Mouse (Mus musculus): Measurements from ENCODE around the gene Hs3st2. TPM values are rescaled to one million over a fixed set of nuclear protein-coding genes. Genes with fewer than 3 reads are reported as not detected.

Hs3st2 gene
- polyA plus RNA-seq (2014; fragmentation: Illumina TruSeq; extraction: RNeasy Lipid Tissue Mini Kit (QIAGEN cat#74804)): not detected

DNA sequence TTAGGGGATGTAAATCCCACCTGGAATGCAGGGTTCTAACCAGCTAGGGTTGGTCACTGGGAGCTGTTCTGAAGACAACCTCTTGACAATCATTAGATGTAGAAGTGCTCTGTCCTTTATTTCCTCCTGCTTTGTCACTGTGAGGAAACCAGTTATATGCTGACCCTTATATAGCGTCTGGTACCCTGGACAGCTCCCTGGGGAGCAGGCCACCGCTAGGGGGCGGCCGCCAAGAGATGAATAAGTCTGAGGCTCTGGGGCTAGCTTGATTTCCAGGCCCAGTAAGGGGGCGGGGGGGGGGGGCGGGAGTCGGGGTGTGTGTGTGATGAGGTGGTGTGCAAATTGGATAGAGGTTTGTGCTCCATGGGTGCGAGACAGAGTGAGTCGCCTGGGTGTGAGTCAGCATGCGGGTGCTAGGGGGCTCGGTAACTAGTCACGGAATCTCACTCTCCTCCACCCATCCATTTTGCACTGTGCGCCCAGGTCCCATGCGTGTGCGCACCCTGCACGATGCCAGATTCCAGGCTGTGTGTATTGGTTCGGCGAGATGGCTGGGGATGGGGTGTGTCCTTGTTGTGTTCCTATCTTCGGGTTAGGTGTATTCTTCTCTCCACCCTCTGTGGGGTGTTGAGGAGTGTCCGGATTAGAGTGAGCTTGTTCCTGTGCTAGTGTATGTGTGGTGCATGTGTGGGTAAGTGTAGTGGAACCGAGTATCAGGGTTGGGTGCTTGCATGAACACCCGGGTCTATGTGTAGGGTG lies at the start of gene Hs3st2:
Hs3st2 (plus strand) TSS at position 635 of the 759 bp plus-strand sequence.

Measured in ovary, adult 10 weeks (tissue).